Mouse (Mus musculus): ENCODE measurements around the gene Sema3g.

- TF ChIP-seq CTCF (IDR thresholded peaks at IDR 0.05) = no peak
- no peak for TF ChIP-seq EP300 (IDR thresholded peaks at IDR 0.05)
Observed at GRCm38 (mm10) chr14:31191936-31192335, 25.7 kb upstream of the Sema3g start.
